Mouse (Mus musculus): ENCODE results near the gene Sh3bp1. TPM values are rescaled to one million over a fixed set of nuclear protein-coding genes. Genes with fewer than 3 reads are reported as not detected.

Gene Sh3bp1
- total RNA-seq, 1 experiment from 2014 or later: 39.0 TPM

DNA sequence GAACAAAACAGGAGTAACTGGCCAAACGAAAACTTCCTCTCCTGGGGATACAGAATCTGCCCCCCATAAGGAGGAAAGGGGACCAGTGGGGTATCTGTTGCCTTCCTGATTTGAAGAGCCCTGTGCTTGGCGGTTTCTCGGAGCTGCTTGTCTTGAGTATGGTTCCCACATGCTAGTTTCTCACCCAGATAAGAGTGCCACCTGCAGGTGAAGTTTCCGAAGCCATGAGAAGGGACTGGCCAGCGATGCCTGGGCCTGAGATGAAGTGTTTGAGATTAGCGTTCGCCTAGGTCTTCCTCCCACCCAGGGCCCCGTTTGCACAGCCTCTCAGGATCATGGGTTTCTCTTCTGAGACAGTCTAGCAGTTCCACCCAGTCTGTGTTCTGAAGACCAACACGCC is 12.5 kb downstream of the Sh3bp1 start:
- ATAC-seq (ENCODE audit: extremely low read depth, insufficient number of reproducible peaks, low FRiP score, poor library complexity, severe bottlenecking): no peak

DNA sequence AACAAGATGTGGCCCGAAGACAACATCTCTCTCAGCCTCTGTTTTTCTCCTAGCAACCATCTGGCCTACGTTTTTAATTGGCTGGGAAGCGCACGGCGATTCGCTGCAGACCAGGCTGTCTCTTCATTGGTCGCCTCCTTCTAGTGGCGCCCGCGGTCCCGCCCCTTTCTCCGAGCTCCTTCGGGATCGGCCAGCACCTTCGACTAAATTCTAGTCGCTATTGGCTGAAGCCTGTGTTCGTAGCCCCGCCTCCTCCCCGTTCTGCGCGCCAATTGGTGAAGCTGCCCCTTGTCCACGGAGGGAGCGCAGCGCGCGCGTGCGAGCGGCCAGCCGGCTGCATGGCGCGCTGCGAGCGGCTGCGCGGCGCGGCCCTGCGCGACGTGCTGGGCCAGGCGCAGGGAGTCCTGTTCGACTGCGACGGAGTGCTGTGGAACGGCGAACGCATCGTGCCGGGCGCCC is 14.1 kb downstream of the Sh3bp1 start, which contains the start of gene Pdxp:
Pdxp (plus strand) TSS at position 288 of the 459 bp plus-strand sequence.
- ATAC-seq (ENCODE audit: extremely low read depth, insufficient number of reproducible peaks, low FRiP score, poor library complexity, severe bottlenecking): peak; percentile 82

DNA sequence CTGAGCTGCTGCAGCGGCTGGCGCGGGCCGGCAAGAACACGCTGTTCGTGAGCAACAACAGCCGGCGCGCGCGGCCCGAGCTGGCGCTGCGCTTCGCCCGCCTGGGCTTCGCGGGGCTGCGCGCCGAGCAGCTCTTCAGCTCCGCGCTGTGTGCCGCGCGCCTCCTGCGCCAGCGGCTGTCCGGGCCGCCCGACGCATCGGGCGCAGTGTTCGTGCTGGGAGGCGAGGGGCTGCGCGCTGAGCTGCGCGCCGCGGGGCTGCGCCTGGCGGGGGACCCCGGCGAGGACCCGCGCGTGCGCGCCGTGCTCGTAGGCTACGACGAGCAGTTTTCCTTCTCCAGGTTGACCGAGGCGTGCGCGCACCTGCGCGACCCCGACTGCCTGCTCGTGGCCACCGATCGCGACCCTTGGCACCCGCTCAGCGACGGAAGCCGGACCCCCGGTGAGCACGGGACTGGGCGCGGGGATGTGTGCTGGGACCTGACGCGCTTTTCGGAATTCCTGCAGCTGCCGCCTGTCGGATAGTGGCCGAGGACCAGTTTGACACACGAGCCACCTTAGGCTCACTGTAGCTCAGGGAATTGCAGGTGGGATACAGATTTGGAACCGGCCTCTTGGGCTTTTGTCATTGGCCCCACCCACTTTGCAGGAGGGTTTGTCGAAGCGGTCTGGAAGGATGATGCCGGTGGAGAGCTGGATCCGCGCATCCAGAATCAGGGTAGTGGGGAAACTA is 14.7 kb downstream of the Sh3bp1 start:
- no peak for ATAC-seq (ENCODE audit: extremely low read depth, insufficient number of reproducible peaks, low FRiP score, poor library complexity, severe bottlenecking)

DNA sequence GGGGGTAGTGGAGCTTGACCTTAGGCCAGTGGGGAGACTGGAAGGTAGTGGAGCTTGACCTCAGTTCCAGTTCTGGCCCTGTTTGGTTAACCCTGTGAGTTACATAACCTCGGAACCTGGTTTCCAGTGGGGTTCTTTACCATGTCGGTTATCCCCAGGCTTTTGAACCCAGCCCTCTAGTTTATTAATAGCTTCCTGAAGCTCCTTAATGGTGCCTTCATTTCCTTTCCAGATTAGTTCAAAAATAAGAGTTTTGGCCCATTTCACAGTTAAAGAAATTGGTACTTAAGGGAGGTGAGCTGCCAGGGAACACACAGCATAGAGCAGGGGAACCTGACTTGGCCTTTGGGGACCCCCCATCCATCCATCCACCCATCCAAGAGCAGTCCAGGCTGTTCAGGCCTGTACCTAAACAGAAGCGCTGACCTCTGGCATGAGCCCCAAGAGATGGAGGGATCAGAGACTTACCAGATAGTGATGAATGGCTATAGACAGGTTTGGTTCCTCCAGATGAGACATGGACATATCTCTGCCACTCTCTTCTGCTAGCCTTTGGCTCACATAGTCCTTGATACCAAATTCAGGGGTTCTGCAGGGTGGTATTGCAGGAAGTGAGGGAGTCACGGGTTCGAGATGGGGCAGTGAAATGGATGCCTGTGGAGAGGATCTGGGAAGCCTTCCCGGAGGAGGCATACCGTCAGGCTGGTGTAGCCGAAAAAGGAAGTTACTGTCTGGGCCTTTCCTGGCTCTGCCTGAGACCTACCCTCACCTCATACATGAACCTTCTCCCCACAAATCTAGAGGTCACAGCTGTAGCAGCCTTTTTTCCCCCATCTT is 15.5 kb downstream of the Sh3bp1 start:
- ATAC-seq (ENCODE audit: extremely low read depth, insufficient number of reproducible peaks, low FRiP score, poor library complexity, severe bottlenecking): no peak

DNA sequence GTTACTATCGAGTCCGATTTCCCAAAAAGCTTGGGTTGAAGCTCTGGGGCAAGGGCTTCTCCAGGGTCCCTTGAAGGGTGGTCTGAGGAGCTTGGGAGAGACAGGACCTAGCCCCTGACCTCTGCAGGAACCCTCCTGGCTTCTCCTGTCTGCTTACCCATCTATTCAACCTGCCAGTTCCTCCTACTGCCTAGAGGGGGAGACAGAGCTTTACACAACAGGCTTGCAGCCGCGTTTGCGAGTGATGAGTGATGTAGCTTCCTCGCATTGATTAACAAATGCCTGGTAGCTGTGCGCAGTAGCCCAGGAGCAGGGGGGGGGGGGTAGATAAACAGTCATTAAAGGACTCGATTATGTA is 16.1 kb downstream of the Sh3bp1 start:
- ATAC-seq (ENCODE audit: extremely low read depth, insufficient number of reproducible peaks, low FRiP score, poor library complexity, severe bottlenecking): peak; percentile 67

DNA sequence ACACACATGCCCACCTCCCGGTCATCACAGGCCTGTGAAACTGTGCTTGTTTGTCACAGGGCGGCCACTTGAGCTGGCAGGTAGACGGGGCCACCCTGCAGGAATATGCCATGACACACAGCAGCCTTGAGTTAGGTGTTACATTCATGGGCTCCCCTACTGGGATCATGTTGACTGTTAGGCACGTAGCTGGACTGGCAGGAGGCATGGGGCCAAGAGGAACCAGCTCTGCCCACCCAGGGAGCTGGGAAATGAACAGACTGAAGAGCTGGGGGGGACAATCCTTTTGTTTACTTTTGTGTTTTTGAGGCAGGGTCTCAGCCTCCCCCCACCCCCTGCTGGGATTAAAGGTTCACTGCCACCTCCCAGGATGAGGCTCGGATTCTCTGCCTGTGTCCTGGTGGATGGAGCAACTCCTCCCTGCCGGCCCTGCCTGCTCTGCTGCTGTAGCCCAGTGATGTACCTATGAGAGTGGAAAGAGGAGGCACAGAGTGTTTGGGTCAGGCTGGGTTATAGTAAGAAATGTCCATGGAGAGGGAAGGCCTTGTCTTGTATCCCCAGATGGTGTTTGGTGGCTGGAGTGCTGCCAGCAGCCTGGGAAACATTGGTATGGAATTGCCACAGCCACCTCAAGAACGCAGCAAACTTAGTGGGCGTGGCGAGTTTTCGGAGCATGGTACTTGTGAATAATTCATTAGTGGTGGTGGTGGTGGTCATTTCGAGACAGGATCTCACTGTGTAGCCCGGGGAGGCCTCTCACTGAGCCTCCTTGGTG is 16.7 kb downstream of the Sh3bp1 start:
- ATAC-seq (ENCODE audit: extremely low read depth, insufficient number of reproducible peaks, low FRiP score, poor library complexity, severe bottlenecking): no peak

DNA sequence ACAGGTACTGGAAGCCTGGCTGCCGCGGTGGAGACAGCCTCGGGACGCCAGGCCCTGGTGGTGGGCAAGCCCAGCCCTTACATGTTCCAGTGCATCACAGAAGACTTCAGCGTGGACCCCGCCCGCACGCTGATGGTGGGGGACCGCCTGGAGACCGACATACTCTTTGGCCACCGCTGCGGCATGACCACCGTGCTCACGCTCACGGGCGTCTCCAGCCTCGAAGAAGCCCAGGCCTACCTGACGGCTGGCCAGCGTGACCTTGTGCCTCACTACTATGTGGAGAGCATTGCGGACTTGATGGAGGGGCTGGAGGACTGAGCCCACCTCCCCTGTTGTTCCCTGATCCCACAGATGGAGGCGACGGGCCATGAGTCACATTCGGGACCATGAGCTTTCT is 18.6 kb downstream of the Sh3bp1 start:
- ATAC-seq (ENCODE audit: extremely low read depth, insufficient number of reproducible peaks, low FRiP score, poor library complexity, severe bottlenecking): no peak

DNA sequence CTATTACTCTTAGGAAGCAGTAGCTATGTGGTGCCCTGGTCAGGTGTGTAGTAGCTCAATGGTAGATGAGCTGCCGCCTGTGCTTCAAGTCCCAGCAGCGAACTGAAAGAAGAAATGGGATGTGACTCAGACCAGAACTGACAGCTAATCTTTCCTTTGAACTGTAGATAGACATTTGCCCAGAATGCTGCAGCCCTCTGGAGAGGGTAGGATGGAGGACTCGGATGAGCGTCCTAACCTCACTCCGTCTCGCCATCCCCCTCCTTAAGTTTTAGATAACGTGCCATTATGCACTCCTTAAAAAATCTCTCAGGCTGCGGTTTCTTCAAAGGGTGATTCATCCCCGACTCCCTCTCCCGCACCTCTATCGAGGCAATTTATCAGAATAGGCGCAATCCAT is 20.3 kb downstream of the Sh3bp1 start:
- ATAC-seq (ENCODE audit: extremely low read depth, insufficient number of reproducible peaks, low FRiP score, poor library complexity, severe bottlenecking): no peak

DNA sequence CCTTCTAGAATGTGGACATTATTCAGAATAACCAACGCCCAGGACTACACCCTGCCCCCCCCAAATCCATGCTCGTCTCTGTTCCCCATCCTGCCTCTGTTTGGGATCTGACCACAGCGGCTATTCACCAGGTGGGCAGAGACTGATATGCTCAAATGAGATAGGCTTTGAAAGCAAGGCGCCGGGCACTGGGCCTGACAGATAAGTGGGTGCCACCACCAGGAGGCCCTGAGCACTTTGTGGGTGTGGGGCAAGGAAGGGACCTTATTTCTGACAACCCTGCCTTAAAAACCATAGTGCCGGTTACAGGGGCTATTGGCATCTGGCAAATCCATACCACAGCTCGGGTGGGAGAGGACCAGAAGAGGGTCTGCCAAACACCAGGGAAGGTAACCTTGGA is 23.1 kb downstream of the Sh3bp1 start:
- no peak for ATAC-seq (ENCODE audit: extremely low read depth, insufficient number of reproducible peaks, low FRiP score, poor library complexity, severe bottlenecking)

DNA sequence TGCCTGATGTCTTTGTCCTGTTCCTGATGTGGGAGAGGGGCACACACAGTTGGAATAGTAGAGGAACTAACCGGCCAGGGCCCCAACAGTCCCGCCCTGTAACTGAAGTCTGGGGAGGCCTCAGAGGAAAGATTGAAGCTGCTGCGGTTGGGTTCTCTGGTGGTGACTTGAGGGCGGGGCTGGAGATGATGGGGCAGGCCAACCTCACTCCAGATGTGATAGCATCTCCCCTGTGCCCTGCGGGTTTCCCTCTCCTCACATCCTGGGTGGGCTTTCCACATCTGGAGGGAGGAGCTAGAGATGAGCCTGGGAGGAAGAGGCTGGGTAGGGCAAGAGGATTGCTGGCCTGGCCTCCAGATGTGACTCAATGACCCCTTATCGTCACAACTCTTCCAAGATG is 24.0 kb downstream of the Sh3bp1 start:
- no peak for ATAC-seq (ENCODE audit: extremely low read depth, insufficient number of reproducible peaks, low FRiP score, poor library complexity, severe bottlenecking)

DNA sequence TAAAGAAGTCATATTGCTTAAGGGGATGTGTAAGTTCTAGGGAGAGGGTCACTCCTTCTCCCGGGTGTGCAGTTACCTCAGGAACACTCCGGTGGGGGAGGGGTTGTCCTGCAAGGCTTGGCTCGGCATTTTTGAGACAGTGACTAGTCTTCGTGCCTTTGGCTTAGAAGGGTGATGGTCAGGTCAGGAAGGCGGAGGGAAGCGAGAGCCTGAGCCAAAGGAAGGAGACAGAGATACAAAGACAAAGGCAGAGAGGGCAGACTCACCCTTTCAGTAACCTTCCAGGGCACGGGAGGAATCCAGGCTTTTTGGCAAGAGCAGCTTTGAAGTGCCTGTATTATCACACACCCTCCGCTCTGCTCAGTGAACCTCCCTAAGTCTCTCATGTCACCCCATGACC is 25.6 kb downstream of the Sh3bp1 start:
- ATAC-seq (ENCODE audit: extremely low read depth, insufficient number of reproducible peaks, low FRiP score, poor library complexity, severe bottlenecking): no peak

DNA sequence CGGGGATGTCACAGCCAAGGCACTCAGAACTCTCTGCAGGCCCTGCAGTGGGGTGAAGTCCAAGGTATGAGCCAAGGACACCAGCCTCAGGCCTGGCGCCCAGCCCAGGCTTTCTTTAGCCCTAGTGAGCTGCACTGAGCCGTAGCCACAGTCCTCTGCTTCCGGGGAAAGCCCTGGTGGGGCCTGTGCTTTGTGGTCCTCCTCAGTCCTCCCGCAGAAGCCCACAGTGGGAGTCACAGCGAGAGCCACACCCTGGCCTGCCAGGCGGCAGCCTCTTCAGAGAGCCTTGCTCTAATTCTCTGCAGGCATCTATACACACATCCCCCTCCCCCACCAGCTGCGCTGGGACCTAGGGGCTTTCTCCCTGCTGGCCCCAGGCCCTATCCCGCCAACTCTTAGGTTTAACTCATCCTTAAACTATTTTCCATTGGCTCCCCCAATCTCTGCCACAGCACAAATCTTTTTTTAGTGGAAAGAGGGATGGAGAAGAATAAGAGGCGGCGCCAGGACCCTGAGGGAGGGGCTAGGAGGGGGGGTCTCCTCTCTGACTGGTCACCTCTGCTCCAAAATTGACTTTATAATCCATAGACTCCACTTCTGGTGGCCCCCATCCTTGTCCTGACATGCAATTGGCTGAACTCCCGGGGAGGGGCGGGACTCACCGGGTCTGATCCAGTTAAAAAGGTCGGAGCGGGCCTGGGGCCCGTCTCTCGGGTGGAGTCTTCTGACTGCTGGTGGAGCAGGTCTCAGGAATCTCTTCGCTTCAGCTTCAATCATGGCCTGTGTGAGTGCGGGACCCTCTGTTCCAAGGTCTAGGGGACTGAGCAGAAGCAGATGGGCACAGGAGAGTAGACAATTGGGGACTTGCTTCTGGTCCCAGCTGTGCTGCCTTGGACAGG is 26.7 kb downstream of the Sh3bp1 start, which contains the start of gene Lgals1:
Lgals1 (plus strand) TSS at position 705 of the 899 bp plus-strand sequence.
- no peak for ATAC-seq (ENCODE audit: extremely low read depth, insufficient number of reproducible peaks, low FRiP score, poor library complexity, severe bottlenecking)

DNA sequence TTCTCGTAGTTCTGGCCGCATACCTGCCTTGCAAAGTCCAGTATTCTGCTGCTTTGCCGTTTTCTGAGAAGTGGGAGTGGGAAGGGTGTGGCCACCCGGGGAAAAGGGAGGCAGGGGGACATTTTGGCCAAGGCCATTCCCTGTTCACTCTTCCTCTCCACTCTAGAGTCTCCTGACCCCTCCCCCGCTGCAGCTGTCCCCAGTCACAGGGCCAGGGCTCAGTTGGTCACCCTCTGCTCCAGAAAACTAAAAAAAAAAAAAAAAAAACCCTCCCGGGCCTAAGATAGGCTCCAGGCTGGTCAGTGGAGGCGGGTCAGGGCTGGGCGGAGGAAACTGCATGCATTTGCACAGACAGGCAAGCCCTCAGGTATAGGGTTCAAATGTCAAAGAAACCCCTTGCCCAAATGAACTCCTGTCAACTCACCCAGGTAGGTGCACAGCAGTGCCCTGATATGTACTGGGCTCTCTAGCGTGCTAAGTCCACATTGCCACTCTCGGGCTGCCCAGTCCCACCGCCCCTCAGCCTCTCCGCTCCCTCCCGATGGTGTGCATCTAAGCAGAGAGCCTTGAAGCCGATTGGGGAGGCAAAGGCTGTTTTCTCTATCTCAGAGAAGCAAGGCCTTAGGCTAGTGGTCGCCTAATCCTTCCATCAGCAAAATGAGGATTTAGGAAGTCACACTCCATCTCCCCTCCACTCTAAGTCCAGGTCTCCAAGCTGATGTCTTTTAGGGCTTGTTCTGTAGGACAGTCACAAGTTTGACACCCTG is 27.6 kb downstream of the Sh3bp1 start:
- no peak for ATAC-seq (ENCODE audit: extremely low read depth, insufficient number of reproducible peaks, low FRiP score, poor library complexity, severe bottlenecking)

DNA sequence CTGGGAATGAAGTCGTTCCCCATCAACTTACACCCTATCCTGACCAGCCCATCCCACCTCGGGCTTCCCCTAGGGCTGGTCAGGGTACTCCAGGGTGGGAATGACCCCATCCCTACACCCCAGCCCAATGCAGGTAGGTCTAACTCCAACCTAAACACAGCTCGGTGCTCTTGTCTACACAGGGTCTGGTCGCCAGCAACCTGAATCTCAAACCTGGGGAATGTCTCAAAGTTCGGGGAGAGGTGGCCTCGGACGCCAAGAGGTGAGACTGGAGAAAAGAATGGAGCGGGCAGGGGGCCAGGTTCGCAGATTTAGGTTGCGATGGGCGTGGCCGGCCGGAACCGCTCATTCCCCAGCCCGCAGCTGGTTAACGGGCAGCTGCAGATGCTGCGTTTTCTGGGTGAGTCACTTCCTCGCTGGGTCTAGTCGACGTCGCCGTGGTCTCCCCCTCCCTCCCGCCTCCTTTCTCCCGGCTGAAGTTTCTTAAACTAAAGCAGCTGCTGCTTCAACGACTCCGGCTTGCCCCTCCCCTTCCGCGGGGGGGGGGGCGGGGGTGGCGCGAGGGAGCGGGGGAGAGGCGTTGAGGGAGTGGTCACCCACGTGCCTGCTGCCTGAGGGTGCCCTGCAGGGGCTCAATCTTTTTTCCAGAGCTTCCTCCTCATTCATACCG is 28.4 kb downstream of the Sh3bp1 start:
- ATAC-seq (ENCODE audit: extremely low read depth, insufficient number of reproducible peaks, low FRiP score, poor library complexity, severe bottlenecking): peak; percentile 72

DNA sequence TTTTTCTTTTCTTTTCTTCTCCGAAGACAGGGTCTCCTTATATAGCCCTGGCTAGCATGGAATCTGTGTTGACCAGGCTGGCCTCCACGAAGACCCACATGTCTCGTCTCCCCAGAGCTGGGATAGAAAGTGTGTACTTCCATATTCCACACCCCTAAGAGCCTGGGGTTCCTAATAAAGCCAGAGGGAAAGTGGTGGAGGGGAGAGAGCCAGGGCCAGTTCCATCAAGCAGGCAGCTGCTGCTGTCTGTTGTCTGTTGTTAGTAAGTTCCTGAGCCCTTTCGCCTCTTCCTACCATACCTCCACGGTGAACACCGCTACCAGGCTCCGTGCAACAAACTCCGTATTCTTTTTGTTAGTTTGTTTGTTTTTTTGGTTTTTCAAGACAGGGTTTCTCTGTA is 29.0 kb downstream of the Sh3bp1 start:
- no peak for ATAC-seq (ENCODE audit: extremely low read depth, insufficient number of reproducible peaks, low FRiP score, poor library complexity, severe bottlenecking)

DNA sequence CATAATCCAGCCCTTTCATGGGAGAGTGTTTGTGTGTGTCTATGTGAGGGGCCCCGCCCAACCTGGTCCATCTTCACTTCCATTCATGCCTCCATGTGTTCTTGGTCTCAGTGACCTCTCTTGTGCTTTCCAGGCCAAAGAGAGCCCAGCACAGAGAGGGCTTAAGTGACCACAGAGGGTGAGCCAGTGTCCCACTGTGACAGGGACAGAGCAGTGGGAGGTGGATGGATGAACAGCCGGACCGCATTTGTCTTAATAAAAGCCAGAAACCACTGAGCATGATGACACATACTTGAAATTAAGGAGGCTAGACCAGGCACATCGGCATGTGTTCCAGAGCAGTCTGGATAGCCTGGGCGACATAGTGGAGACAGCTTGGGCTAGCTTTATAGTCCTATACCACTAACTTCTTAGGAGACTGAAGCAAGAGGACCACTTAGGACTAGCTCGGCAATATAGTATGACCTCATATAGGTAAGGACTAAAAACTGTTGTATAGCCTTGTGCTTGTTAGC is 30.7 kb downstream of the Sh3bp1 start:
- no peak for ATAC-seq (ENCODE audit: extremely low read depth, insufficient number of reproducible peaks, low FRiP score, poor library complexity, severe bottlenecking)

DNA sequence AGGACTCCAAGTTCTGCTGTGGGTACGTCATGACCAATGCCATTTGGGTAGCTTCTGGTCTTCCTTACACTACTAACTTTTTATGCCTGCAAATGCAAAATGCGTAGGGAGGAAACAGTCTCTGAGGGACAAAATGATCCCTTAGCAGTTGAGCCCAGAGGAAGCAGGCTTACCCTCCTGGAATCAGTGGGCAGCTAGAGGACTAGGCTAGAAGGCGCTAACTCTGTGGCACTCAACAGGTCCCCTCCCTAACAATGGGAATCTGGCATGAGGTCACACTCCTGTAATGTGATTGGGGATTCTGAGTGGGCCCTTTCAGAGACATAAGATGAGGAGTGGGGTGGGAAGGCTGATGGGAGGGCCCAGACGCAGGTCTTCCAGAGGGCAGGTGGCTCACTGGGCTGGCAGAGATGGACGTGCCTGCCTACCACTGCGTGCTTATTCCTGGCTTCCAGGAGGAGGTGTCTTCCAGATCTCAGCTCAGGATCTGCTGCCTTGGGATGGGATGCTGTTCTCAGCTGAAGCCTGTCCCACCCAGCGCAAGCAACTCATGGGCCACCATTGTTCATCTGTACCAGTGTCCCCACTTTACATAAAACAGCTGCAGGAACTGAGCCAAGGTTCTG is 31.3 kb downstream of the Sh3bp1 start:
- no peak for ATAC-seq (ENCODE audit: extremely low read depth, insufficient number of reproducible peaks, low FRiP score, poor library complexity, severe bottlenecking)

Measured in neutrophil, adult 5-6 weeks (primary cell).